Mouse (Mus musculus) adrenal gland, postnatal 36 days (tissue): Measurements from ENCODE around the gene Hpca. TPM values are rescaled to one million over a fixed set of nuclear protein-coding genes. Genes with fewer than 3 reads are reported as not detected.
A peak's percentile ranks its signal among the peaks of the same experiment; 100 is the strongest.

ENCODE experiments used
- DNase-seq, 2 experiments: peaks; one replicate each; pipeline ENCODE4 v3.0.0; 2021; ENCODE audit warnings: mixed read lengths in 1 of 2
- total RNA-seq, 2 experiments: library from RNA; stranded (reverse); gene quantifications; 2 replicates each; pipeline ENCODE4 v1.2.3; 2021

Gene Hpca
- total RNA-seq, 2 experiments from 2014 or later = 1.2 to 1.3 TPM

GRCm38 (mm10) chr4:129111350-129111749 is 10.5 kb downstream of the Hpca start:
- DNase-seq = peak in 1 of 2 experiments; percentile 23

GRCm38 (mm10) chr4:129110804-129111203 is 11.0 kb downstream of the Hpca start:
- no peak for DNase-seq

GRCm38 (mm10) chr4:129108624-129109023 is 13.2 kb downstream of the Hpca start:
- DNase-seq = no peak

- no peak for DNase-seq
These were observed 14.4 kb downstream of the Hpca start for GRCm38 (mm10) chr4:129107348-129107899.

- no peak for DNase-seq
These were observed 15.8 kb downstream of the Hpca start for GRCm38 (mm10) chr4:129106073-129106472.

- DNase-seq = peak in 1 of 2 experiments; percentile 22
These were observed 16.5 kb downstream of the Hpca start, which contains the start of gene Tmem54 for GRCm38 (mm10) chr4:129105356-129105755. TSS of gene Tmem54 (plus strand) at chr4:129105548.

GRCm38 (mm10) chr4:129102133-129102829 is 19.6 kb downstream of the Hpca start:
- DNase-seq = no peak

- no peak for DNase-seq
These were observed 24.8 kb downstream of the Hpca start for GRCm38 (mm10) chr4:129097006-129097405.

- DNase-seq = peak in 1 of 2 experiments; percentile 26
These were observed 26.6 kb downstream of the Hpca start for GRCm38 (mm10) chr4:129095276-129095675.

- no peak for DNase-seq
These were observed 34.0 kb downstream of the Hpca start for GRCm38 (mm10) chr4:129087850-129088249.

- DNase-seq = peak; percentile 56 to 73
These were observed 35.8 kb downstream of the Hpca start for GRCm38 (mm10) chr4:129086078-129086477.

GRCm38 (mm10) chr4:129084896-129085295 is 36.9 kb downstream of the Hpca start:
- DNase-seq = peak in 1 of 2 experiments; percentile 22

GRCm38 (mm10) chr4:129082379-129083115 is 39.3 kb downstream of the Hpca start:
- peak; percentile 73 to 84 for DNase-seq

- DNase-seq = no peak
These were observed 39.9 kb downstream of the Hpca start for GRCm38 (mm10) chr4:129081939-129082338.

- no peak for DNase-seq
These were observed 40.3 kb downstream of the Hpca start for GRCm38 (mm10) chr4:129081512-129081911.

- no peak for DNase-seq
These were observed 40.8 kb downstream of the Hpca start for GRCm38 (mm10) chr4:129081041-129081440.

GRCm38 (mm10) chr4:129079126-129079525 is 42.7 kb downstream of the Hpca start:
- no peak for DNase-seq

GRCm38 (mm10) chr4:129068848-129069247 is 53.0 kb downstream of the Hpca start:
- DNase-seq = no peak

- no peak for DNase-seq
These were observed 54.0 kb downstream of the Hpca start for GRCm38 (mm10) chr4:129067638-129068415.

GRCm38 (mm10) chr4:129065688-129066236 is 56.1 kb downstream of the Hpca start:
- no peak for DNase-seq

GRCm38 (mm10) chr4:129062281-129063075 is 59.4 kb downstream of the Hpca start:
- no peak for DNase-seq
